Mouse (Mus musculus) neural tube, embryonic 13.5 days (tissue): Measurements from ENCODE around the gene Gsdme. TPM values are rescaled to one million over a fixed set of nuclear protein-coding genes. Genes with fewer than 3 reads are reported as not detected.

Source experiments
- ATAC-seq: fragments of 200-750 bp; cut with Nextera tagmentation; 2 replicates; pipeline ENCODE4 v1.8.0; 2017; ENCODE audit warnings: low read depth, mild to moderate bottlenecking, moderate TSS enrichment, moderate library complexity
- H3K27ac ChIP-seq: fragments of 300-500 bp; sonication (generic); replicated peaks from 2 replicates; pipeline ENCODE4 v1.5.1; 2015; ENCODE audit warnings: moderate library complexity, mild to moderate bottlenecking, inconsistent platforms
- H3K27me3 ChIP-seq: fragments of 300-500 bp; sonication (generic); 2 replicates; pipeline ENCODE4 v1.6.1; 2015; ENCODE audit warnings: mild to moderate bottlenecking, inconsistent platforms
- H3K36me3 ChIP-seq: fragments of 300-500 bp; sonication (generic); 2 replicates; pipeline ENCODE4 v1.6.1; 2015; ENCODE audit warnings: mild to moderate bottlenecking, inconsistent platforms
- H3K4me1 ChIP-seq: fragments of 300-500 bp; sonication (generic); replicated peaks from 2 replicates; pipeline ENCODE4 v1.6.1; 2015; ENCODE audit warnings: inconsistent platforms
- H3K4me2 ChIP-seq: fragments of 300-500 bp; sonication (generic); 2 replicates; pipeline ENCODE4 v1.6.1; 2015; ENCODE audit warnings: inconsistent platforms, mild to moderate bottlenecking, moderate library complexity
- H3K4me3 ChIP-seq: fragments of 300-500 bp; sonication (generic); 2 replicates; pipeline ENCODE4 v1.5.1; 2015; ENCODE audit warnings: mild to moderate bottlenecking, inconsistent platforms
- H3K9ac ChIP-seq: fragments of 300-500 bp; sonication (generic); 2 replicates; pipeline ENCODE4 v1.6.1; 2015; ENCODE audit warnings: moderate library complexity, mild to moderate bottlenecking, inconsistent platforms
- H3K9me3 ChIP-seq: fragments of 300-500 bp; sonication (generic); 2 replicates; pipeline ENCODE4 v1.6.1; 2016; ENCODE audit warnings: inconsistent platforms
- WGBS: fragments of 180-500 bp; shearing (Covaris S2); methylation state at CpG from one replicate; pipeline ENCODE4 v1.1.7; 2015; 5-methylcytosine and 5-hydroxymethylcytosine counted together
- polyA plus RNA-seq: library from polyadenylated mRNA; unstranded; fragments of >200 nt; fragmentation: Nextera tagmentation; extraction: Ambion mirVana; gene quantifications from 2 replicates; pipeline ENCODE4 v1.2.1, GENCODE M21; 2015

Gene Gsdme
- polyA plus RNA-seq, 1 experiment from 2014 or later = 72.4 TPM

GRCm38 (mm10) chr6:50218628-50219027 lies 45.0 kb downstream of the Gsdme start:
- Histone ChIP-seq H3K9me3 (no peaks in the 10 kb centered on the region), H3K27ac (no peak overlapping the region), H3K4me3 (no peak overlapping the region), H3K4me2 (no peak overlapping the region), H3K4me1 (no peaks in the 10 kb centered on the region), H3K27me3 (no peaks in the 10 kb centered on the region), H3K9ac (no peak overlapping the region), H3K36me3 (peaks cover 29% of the 10 kb centered on the region; the same call in 1 of the 2 replicates)
- no peak for ATAC-seq
- 72% methylated on average over 3 of the region's 3 CpGs for WGBS

- no peaks in the 10 kb centered on the region for H3K4me1 ChIP-seq
- H3K27me3 ChIP-seq = no peaks in the 10 kb centered on the region
- no peak overlapping the region for H3K27ac ChIP-seq
- H3K36me3 ChIP-seq = peaks cover 35% of the 10 kb centered on the region; the same call in 1 of the 2 replicates
- H3K4me2 ChIP-seq = no peak overlapping the region
- no peak overlapping the region for H3K4me3 ChIP-seq
- H3K9ac ChIP-seq = no peak overlapping the region
- H3K9me3 ChIP-seq = no peaks in the 10 kb centered on the region
- no peak for ATAC-seq
- WGBS = 94% methylated on average over 4 of the region's 4 CpGs
Measured at GRCm38 (mm10) chr6:50215986-50216385, 47.7 kb downstream of the Gsdme start.

GRCm38 (mm10) chr6:50215373-50215745 lies 48.3 kb downstream of the Gsdme start:
- H3K4me3 ChIP-seq = no peak overlapping the region
- H3K27ac ChIP-seq = no peak overlapping the region
- H3K9ac ChIP-seq = no peak overlapping the region
- 82% methylated on average over 2 of the region's 2 CpGs for WGBS
- no peak for ATAC-seq
- no peaks in the 10 kb centered on the region for H3K4me1 ChIP-seq
- peaks cover 35% of the 10 kb centered on the region; the same call in 1 of the 2 replicates for H3K36me3 ChIP-seq
- H3K4me2 ChIP-seq = no peak overlapping the region
- no peaks in the 10 kb centered on the region for H3K27me3 ChIP-seq
- no peaks in the 10 kb centered on the region for H3K9me3 ChIP-seq

- Histone ChIP-seq H3K27ac (no peak overlapping the region), H3K36me3 (peaks cover 35% of the 10 kb centered on the region; the same call in 1 of the 2 replicates), H3K4me1 (no peaks in the 10 kb centered on the region), H3K27me3 (no peaks in the 10 kb centered on the region), H3K4me2 (no peak overlapping the region), H3K9me3 (no peaks in the 10 kb centered on the region), H3K4me3 (no peak overlapping the region), H3K9ac (no peak overlapping the region)
- no peak for ATAC-seq
- WGBS = 66% methylated on average over 2 of the region's 2 CpGs
Measured at GRCm38 (mm10) chr6:50214711-50215372, 48.8 kb downstream of the Gsdme start.

GRCm38 (mm10) chr6:50205093-50205492 lies 58.6 kb downstream of the Gsdme start:
- no peak overlapping the region for H3K4me2 ChIP-seq
- H3K9me3 ChIP-seq = no peaks in the 10 kb centered on the region
- H3K4me3 ChIP-seq = no peak overlapping the region
- H3K27ac ChIP-seq = no peak overlapping the region
- H3K4me1 ChIP-seq = no peaks in the 10 kb centered on the region
- 95% methylated on average over 4 of the region's 4 CpGs for WGBS
- no peak overlapping the region for H3K9ac ChIP-seq
- no peak for ATAC-seq
- no peaks in the 10 kb centered on the region for H3K27me3 ChIP-seq
- peaks cover 7% of the 10 kb centered on the region; the same call in 1 of the 2 replicates for H3K36me3 ChIP-seq

- Histone ChIP-seq H3K36me3 (peaks cover 7% of the 10 kb centered on the region; the same call in 1 of the 2 replicates), H3K4me3 (no peak overlapping the region), H3K4me2 (no peak overlapping the region), H3K9ac (no peak overlapping the region), H3K27me3 (no peaks in the 10 kb centered on the region), H3K27ac (no peak overlapping the region), H3K4me1 (no peaks in the 10 kb centered on the region), H3K9me3 (no peaks in the 10 kb centered on the region)
- ATAC-seq = no peak
- 86% methylated on average over 4 of the region's 4 CpGs for WGBS
Measured at GRCm38 (mm10) chr6:50204356-50204755, 59.3 kb downstream of the Gsdme start.

- Histone ChIP-seq H3K36me3 (peaks cover 34% of the 10 kb centered on the region), H3K27me3 (no peaks in the 10 kb centered on the region), H3K4me1 (no peaks in the 10 kb centered on the region), H3K9ac (no peak overlapping the region), H3K27ac (no peak overlapping the region), H3K4me2 (no peak overlapping the region), H3K9me3 (no peaks in the 10 kb centered on the region), H3K4me3 (no peak overlapping the region)
- 85% methylated on average over 5 of the region's 5 CpGs for WGBS
- ATAC-seq = no peak
Measured at GRCm38 (mm10) chr6:50193851-50194250, 69.8 kb downstream of the Gsdme start.

GRCm38 (mm10) chr6:50192822-50193221 lies 70.8 kb downstream of the Gsdme start:
- H3K4me3 ChIP-seq = no peak overlapping the region
- 93% methylated on average over 3 of the region's 3 CpGs for WGBS
- no peak for ATAC-seq

GRCm38 (mm10) chr6:50192169-50192568 lies 71.5 kb downstream of the Gsdme start:
- 76% methylated on average over 1 of the region's 1 CpGs for WGBS
- no peaks in the 10 kb centered on the region for H3K27me3 ChIP-seq

More at GRCm38 (mm10) chr6:50192822-50193221, 70.8 kb downstream of the Gsdme start:
- Histone ChIP-seq H3K36me3 (peaks cover 29% of the 10 kb centered on the region), H3K4me2 (no peak overlapping the region), H3K9ac (no peak overlapping the region), H3K27ac (no peak overlapping the region), H3K4me1 (no peaks in the 10 kb centered on the region), H3K9me3 (no peaks in the 10 kb centered on the region), H3K27me3 (no peaks in the 10 kb centered on the region)

GRCm38 (mm10) chr6:50191605-50192004 lies 72.1 kb downstream of the Gsdme start:
- Histone ChIP-seq H3K27me3 (no peaks in the 10 kb centered on the region), H3K9ac (no peak overlapping the region), H3K36me3 (peaks cover 24% of the 10 kb centered on the region), H3K4me3 (no peak overlapping the region), H3K4me2 (no peak overlapping the region), H3K27ac (no peak overlapping the region), H3K9me3 (no peaks in the 10 kb centered on the region), H3K4me1 (no peaks in the 10 kb centered on the region)
- no peak for ATAC-seq
- WGBS = 92% methylated on average over 3 of the region's 3 CpGs

More at GRCm38 (mm10) chr6:50192169-50192568, 71.5 kb downstream of the Gsdme start:
- H3K4me1 ChIP-seq = no peaks in the 10 kb centered on the region
- H3K9ac ChIP-seq = no peak overlapping the region
- no peak overlapping the region for H3K27ac ChIP-seq
- H3K36me3 ChIP-seq = peaks cover 24% of the 10 kb centered on the region
- no peak overlapping the region for H3K4me3 ChIP-seq
- H3K4me2 ChIP-seq = no peak overlapping the region
- no peak for ATAC-seq
- no peaks in the 10 kb centered on the region for H3K9me3 ChIP-seq

GRCm38 (mm10) chr6:50189376-50189775 lies 74.3 kb downstream of the Gsdme start:
- Histone ChIP-seq H3K4me3 (no peak overlapping the region), H3K9ac (no peak overlapping the region), H3K4me2 (no peak overlapping the region), H3K27me3 (no peaks in the 10 kb centered on the region), H3K9me3 (no peaks in the 10 kb centered on the region), H3K27ac (no peak overlapping the region), H3K4me1 (no peaks in the 10 kb centered on the region), H3K36me3 (peaks cover 27% of the 10 kb centered on the region)
- ATAC-seq = no peak

- no peak overlapping the region for H3K4me3 ChIP-seq
- H3K9me3 ChIP-seq = no peaks in the 10 kb centered on the region
- 77% methylated on average over 4 of the region's 4 CpGs for WGBS
- no peak overlapping the region for H3K27ac ChIP-seq
- no peaks in the 10 kb centered on the region for H3K27me3 ChIP-seq
- no peak overlapping the region for H3K9ac ChIP-seq
- no peak overlapping the region for H3K4me2 ChIP-seq
- H3K36me3 ChIP-seq = peaks cover 36% of the 10 kb centered on the region
- no peak for ATAC-seq
- no peaks in the 10 kb centered on the region for H3K4me1 ChIP-seq
Measured at GRCm38 (mm10) chr6:50187955-50188354, 75.7 kb downstream of the Gsdme start.

GRCm38 (mm10) chr6:50180189-50180588 lies 83.5 kb downstream of the Gsdme start:
- no peak overlapping the region for H3K4me3 ChIP-seq
- peaks cover 26% of the 10 kb centered on the region for H3K36me3 ChIP-seq
- H3K4me1 ChIP-seq = no peaks in the 10 kb centered on the region
- ATAC-seq = no peak
- H3K4me2 ChIP-seq = no peak overlapping the region
- H3K9ac ChIP-seq = no peak overlapping the region
- H3K27ac ChIP-seq = no peak overlapping the region
- H3K9me3 ChIP-seq = no peaks in the 10 kb centered on the region
- WGBS = 76% methylated on average over 4 of the region's 4 CpGs
- H3K27me3 ChIP-seq = no peaks in the 10 kb centered on the region
